Mouse (Mus musculus) midbrain, embryonic 12.5 days (tissue): Measurements from ENCODE around the gene Osbpl6. TPM values are rescaled to one million over a fixed set of nuclear protein-coding genes. Genes with fewer than 3 reads are reported as not detected.

Source experiments
- ATAC-seq: fragments of 200-750 bp; cut with Nextera tagmentation; 2 replicates; pipeline ENCODE4 v1.8.0; 2017; ENCODE audit warnings: low read depth, moderate TSS enrichment, moderate library complexity; ENCODE audit not compliant: low FRiP score
- H3K27ac ChIP-seq: fragments of 300-500 bp; sonication (generic); replicated peaks from 2 replicates; pipeline ENCODE4 v1.5.1; 2016; ENCODE audit warnings: mild to moderate bottlenecking
- H3K27me3 ChIP-seq: fragments of 300-500 bp; sonication (generic); 2 replicates; pipeline ENCODE4 v1.6.1; 2016; ENCODE audit warnings: mild to moderate bottlenecking
- H3K36me3 ChIP-seq: fragments of 300-500 bp; sonication (generic); 2 replicates; pipeline ENCODE4 v1.6.1; 2016
- H3K4me1 ChIP-seq: fragments of 300-500 bp; sonication (generic); 2 replicates; pipeline ENCODE4 v1.6.1; 2016
- H3K4me2 ChIP-seq: fragments of 300-500 bp; sonication (generic); replicated peaks from 2 replicates; pipeline ENCODE4 v1.6.1; 2016; ENCODE audit warnings: mild to moderate bottlenecking, moderate library complexity
- H3K4me3 ChIP-seq: fragments of 300-500 bp; sonication (generic); 2 replicates; pipeline ENCODE4 v1.5.1; 2016; ENCODE audit warnings: mild to moderate bottlenecking
- H3K9ac ChIP-seq: fragments of 300-500 bp; sonication (generic); replicated peaks from 2 replicates; pipeline ENCODE4 v1.6.1; 2016; ENCODE audit warnings: mild to moderate bottlenecking, moderate library complexity
- H3K9me3 ChIP-seq: fragments of 300-500 bp; sonication (generic); 2 replicates; pipeline ENCODE4 v1.6.1; 2016; ENCODE audit warnings: mild to moderate bottlenecking
- WGBS: fragments of 180-500 bp; shearing (Covaris S2); methylation state at CpG from one replicate; pipeline ENCODE4 v1.1.7; 2016; 5-methylcytosine and 5-hydroxymethylcytosine counted together
- polyA plus RNA-seq: library from polyadenylated mRNA; unstranded; fragments of >200 nt; fragmentation: Nextera tagmentation; extraction: Ambion mirVana; gene quantifications from 2 replicates; pipeline ENCODE4 v1.2.1, GENCODE M21; 2016

The Osbpl6 gene
- 16.0 and 17.1 TPM in 2 replicates for polyA plus RNA-seq

DNA sequence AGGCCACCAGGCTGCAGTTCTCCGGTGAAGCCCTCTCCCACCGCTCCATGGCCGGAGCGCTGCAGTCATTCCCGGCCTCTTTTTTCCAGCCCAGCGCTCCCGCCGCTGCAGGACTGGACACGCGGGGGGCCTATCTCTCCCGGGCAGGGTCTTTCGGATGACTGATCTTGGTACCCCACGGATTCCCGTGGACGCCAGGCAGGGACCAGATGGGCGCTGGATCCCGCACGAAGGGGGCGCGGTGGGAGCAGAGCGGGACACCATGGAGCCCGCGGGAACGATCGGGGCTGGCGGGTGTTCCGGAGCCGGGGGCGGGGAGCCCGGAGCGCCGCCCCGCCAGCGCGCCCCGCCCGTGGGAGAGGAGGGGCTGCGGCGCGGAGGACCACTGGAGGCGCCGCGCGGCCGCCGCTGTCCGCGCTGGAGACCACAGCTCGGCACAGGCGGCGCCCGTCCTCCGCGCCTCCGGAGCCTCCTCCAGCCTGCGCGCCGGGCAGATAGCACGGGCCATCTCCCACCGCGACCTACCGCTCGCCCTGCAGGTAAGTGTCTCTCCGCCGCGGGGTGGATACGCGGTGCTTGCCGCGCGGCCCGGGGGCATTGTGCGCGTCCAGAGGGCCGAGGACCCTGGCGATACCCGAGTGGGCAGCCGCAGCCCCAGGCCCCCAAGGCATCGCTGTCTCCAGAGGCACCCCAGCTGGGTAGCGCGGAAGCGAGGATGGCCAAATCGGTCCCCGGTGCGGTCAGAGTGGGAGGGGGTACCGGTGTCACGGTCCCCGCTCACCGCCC, at the start of gene Osbpl6:
Gene Osbpl6 (plus strand): TSS at position 358 of the 786 bp plus-strand sequence.
- Histone ChIP-seq H3K9ac (peak within 1 kb of the TSS; percentile 85), H3K36me3 (no peaks in the 10 kb centered on the region)
- peak; percentile 93 for ATAC-seq

DNA sequence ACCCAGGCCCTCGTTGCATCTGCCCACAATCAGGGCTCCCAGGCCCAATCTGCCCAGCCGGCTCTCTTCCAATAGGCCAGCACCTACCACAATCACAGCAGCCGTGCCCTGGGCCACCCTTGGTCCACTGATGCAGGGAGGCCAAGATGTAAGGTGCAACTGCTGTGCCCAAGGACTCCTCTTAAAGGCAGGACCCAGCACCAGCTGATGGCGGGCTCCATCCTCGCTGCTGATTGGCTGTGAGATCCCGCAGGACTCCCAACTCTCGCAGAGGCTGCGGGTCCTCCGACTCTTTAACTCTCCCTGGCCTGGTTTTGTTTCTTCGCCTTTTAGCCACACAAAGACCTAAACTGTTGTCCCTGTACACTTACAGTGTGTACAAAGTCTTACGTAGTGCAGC, 46.1 kb upstream of the Osbpl6 start, which contains the start of gene Cyct:
Gene Cyct (minus strand): TSS at position 225 of the 400 bp plus-strand sequence.
- Histone ChIP-seq H3K9me3 (no peaks in the 10 kb centered on the region), H3K9ac (no peak within 1 kb of the TSS), H3K4me2 (no peak within 1 kb of the TSS), H3K4me1 (no peaks in the 10 kb centered on the region), H3K27me3 (no peaks in the 10 kb centered on the region), H3K36me3 (no peaks in the 10 kb centered on the region), H3K4me3 (no peak within 1 kb of the TSS), H3K27ac (no peak within 1 kb of the TSS)
- WGBS: 88% methylated on average over 11 of the region's 11 CpGs
- no peak for ATAC-seq

More for the DNA sequence above, at the start of gene Osbpl6:
- under 1% methylated on average over 78 of the region's 89 CpGs for WGBS
- Histone ChIP-seq H3K4me2 (peak within 1 kb of the TSS; percentile 83), H3K4me1 (peaks cover 4% of the 10 kb centered on the region; the same call in 1 of the 2 replicates), H3K27me3 (peaks cover 35% of the 10 kb centered on the region), H3K4me3 (peak within 1 kb of the TSS; percentile 82), H3K9me3 (no peaks in the 10 kb centered on the region), H3K27ac (peak within 1 kb of the TSS; percentile 83)

DNA sequence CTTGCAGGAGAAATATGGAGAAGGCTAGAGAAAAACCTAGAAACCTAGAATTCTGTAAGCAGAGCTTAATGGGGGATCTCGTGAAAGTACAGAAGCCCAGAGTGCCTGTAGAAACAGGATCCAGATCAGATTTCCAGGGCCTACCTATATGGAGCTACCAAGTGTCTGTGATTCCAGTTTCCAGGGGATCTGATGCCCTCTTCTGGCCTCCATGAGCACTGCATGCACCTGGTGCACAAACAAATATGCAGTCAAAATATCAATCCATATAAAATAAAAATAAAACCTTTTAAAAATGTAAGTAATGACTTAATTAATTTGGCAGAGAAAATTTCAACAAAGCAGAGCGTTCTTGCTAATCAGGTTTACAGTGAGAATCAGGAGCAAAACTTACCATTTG, 44.2 kb upstream of the Osbpl6 start:
- H3K4me2 ChIP-seq: no peak overlapping the region
- H3K27ac ChIP-seq: no peak overlapping the region
- 51% methylated on average over 2 of the region's 2 CpGs for WGBS
- no peak for ATAC-seq
- no peaks in the 10 kb centered on the region for H3K27me3 ChIP-seq
- H3K9ac ChIP-seq: no peak overlapping the region
- no peaks in the 10 kb centered on the region for H3K9me3 ChIP-seq
- H3K36me3 ChIP-seq: no peaks in the 10 kb centered on the region
- H3K4me1 ChIP-seq: no peaks in the 10 kb centered on the region
- no peak overlapping the region for H3K4me3 ChIP-seq

DNA sequence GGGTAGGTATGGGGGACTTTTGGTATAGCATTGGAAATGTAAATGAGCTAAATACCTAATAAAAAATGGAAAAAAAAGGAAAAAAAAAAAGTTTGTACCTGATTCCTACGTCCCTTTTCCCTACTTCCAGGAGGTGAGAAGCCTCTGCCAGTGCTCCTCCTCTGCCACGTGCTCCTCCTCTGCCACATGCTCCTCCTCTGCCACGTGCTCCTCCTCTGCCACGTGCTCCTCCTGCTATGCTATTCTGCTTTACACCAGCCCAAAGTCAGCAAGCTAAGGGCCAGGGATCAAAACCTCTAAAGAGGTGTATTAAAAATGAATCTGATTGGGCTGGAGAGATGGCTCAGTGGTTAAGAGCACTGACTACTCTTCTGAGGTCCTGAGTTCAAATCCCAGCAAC, 40.5 kb upstream of the Osbpl6 start:
- no peak overlapping the region for H3K4me3 ChIP-seq
- no peak overlapping the region for H3K27ac ChIP-seq
- H3K9ac ChIP-seq: no peak overlapping the region
- H3K9me3 ChIP-seq: no peaks in the 10 kb centered on the region
- H3K4me2 ChIP-seq: no peak overlapping the region
- no peaks in the 10 kb centered on the region for H3K27me3 ChIP-seq
- peaks cover under 1% of the 10 kb centered on the region for H3K4me1 ChIP-seq
- no peaks in the 10 kb centered on the region for H3K36me3 ChIP-seq
- no peak for ATAC-seq
- 83% methylated on average over 4 of the region's 4 CpGs for WGBS

DNA sequence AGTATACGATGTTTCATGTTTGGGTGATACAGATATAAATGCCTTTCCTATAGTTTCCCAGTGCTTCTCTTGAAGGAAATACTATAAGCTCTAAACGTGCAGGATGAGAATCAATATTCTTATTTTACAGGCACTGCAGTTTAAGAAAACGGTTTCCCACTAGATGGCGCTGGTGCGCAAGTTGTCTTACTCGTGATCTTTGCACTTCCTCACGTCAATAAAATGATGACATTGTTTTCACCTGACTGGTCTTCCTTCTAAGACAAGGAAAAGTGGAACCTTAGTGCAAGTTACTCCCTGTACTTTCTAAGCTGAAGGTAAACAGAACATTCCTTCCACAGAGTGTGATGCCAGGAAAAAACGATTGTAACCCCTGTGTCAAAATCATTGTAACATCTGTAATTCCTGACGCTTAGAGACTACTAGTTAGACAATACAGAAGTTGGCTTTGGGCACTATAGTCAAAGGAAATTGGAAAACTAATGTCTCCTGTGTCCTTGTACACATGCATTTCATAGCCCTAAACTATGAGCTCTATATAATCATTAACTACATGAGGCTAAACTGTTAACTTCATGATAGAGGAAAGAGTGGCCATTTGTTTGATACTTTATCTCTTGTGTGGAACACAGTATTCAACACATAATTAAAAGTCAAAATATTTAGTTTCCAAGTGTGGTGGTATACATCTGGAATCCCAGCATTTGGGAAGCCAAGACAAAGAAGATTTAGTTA, 39.0 kb upstream of the Osbpl6 start:
- Histone ChIP-seq H3K27ac (no peak overlapping the region), H3K9me3 (no peaks in the 10 kb centered on the region), H3K4me2 (no peak overlapping the region), H3K4me1 (peaks cover 6% of the 10 kb centered on the region), H3K27me3 (no peaks in the 10 kb centered on the region), H3K36me3 (peaks cover 2% of the 10 kb centered on the region), H3K9ac (no peak overlapping the region), H3K4me3 (no peak overlapping the region)
- ATAC-seq: no peak
- 20% methylated on average over 9 of the region's 9 CpGs for WGBS

DNA sequence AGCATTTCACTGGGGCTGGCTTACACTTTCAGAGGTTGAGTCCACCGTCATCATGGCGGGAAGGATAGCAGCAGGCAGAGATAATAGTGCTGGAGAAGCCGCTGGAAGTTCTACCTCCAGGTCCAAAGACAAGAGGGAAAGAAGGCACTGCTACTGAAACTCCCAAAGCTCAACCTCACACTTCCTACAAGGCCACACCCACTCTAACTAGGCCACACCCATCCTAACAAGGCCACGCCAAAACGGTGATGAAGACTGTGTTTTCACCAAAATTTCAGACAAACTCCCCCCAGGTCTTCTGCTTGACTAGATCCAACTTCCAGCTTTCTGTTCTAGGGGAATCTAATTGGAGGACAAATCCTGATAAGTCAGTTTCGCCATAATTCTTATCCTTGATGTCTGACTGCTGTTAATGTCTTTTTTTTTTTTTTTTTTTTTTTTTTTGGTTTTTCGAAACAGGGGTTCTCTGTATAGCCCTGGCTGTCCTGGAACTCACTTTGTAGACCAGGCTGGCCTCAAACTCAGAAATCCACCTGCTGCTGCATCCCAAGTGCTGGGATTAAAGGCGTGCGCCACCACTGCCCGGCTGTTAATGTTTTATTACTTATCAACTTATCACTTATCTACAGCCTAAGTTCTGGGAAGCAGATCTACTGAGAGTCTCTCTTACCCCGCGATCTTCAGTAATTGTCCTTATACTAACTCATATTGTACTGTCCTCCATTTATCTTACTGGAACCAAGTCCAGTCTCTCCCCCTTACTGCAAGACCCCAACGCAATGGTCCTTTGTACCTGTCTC, 37.2 kb upstream of the Osbpl6 start:
- H3K27ac ChIP-seq: no peak overlapping the region
- H3K4me3 ChIP-seq: no peak overlapping the region; the same call in 1 of the 2 replicates
- H3K4me1 ChIP-seq: peaks cover 6% of the 10 kb centered on the region
- 79% methylated on average over 13 of the region's 13 CpGs for WGBS
- H3K4me2 ChIP-seq: no peak overlapping the region
- H3K27me3 ChIP-seq: no peaks in the 10 kb centered on the region
- ATAC-seq: no peak
- peaks cover 17% of the 10 kb centered on the region for H3K36me3 ChIP-seq
- H3K9me3 ChIP-seq: no peaks in the 10 kb centered on the region
- H3K9ac ChIP-seq: no peak overlapping the region

DNA sequence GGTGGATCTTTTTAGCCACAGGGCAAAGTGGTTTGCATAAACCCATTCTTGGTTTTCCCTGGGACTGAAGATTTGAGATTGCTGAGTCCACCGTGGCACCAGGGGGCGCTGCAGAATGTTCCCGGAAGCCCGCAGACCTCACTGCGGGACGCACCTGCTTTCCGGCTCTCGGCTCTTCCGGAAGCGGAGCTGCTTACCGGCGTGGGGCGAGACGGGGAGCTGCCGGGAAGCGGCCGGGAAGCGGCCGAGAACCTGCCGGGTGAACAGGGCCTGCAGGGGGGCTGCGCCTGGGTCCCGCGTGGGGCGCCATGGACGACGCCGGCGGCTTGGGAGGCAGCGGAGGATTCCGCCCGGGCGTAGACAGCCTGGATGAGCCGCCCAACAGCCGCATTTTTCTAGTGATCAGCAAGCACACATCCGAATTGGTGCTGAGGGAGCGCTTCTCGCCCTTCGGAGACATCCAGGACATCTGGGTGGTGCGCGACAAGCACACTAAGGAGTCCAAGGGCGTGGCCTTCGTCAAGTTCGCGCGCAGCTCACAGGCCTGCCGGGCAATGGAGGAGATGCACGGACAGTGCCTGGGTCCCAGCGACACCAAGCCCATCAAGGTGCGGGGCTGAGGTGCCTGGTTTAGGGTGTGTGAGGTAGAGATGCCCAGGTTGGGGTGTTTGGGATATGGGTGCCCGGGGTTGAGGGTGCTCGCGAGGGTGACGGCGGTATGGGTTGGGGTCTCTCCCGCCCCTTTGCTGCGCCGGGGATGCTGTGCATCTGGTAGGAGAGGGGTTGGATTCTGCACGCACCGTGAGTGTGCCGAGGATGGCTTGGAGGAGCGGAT, 36.3 kb upstream of the Osbpl6 start, which contains the start of gene Rbm45:
Gene Rbm45 (plus strand): TSS at position 164 of the 835 bp plus-strand sequence.
- Histone ChIP-seq H3K4me2 (peak within 1 kb of the TSS; percentile 95), H3K9ac (peak within 1 kb of the TSS; percentile 89), H3K27ac (peak within 1 kb of the TSS; percentile 69), H3K4me1 (peaks cover 6% of the 10 kb centered on the region), H3K27me3 (no peaks in the 10 kb centered on the region), H3K4me3 (peak within 1 kb of the TSS; percentile 96), H3K9me3 (no peaks in the 10 kb centered on the region), H3K36me3 (peaks cover 24% of the 10 kb centered on the region)
- WGBS: under 1% methylated on average over 61 of the region's 61 CpGs
- peak; percentile 88 for ATAC-seq

DNA sequence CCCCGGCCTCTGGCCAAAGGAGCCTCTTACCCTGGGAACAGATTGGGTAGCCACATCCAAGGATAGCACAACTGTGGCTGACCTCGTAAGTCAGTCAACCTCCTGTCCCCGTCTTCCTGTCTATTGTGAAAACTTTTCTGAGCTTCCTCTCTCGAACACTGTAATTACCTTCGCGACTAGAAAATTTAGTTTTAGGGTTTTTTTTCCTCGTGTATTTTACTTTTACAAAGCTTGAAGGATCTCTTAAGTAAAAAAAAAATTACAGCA, 35.7 kb upstream of the Osbpl6 start:
- H3K4me3 ChIP-seq: peak overlapping the region; percentile 96
- WGBS: 4% methylated on average over 7 of the region's 7 CpGs

DNA sequence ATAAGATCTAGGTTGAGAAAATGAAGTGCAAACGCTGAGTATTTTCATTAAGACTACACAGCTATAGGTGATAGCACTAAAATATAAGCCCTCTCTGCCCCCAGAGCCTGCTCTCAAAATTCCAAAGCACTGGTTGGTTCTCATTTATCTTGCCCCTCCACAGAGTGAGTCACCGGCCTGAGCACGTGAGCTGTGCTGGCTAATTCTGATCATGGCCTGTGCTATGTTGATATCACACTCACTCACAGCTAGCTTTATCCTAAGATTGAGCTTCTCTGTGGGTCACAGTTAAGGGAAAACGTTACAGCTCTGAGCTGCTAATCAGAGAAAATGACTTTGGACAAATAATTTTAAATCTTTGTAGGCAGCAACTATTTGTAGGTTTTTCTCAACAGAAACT, 34.1 kb upstream of the Osbpl6 start:
- Histone ChIP-seq H3K27ac (no peak overlapping the region), H3K9me3 (no peaks in the 10 kb centered on the region), H3K9ac (no peak overlapping the region), H3K36me3 (peaks cover 35% of the 10 kb centered on the region), H3K4me1 (peaks cover 6% of the 10 kb centered on the region), H3K4me2 (no peak overlapping the region), H3K27me3 (no peaks in the 10 kb centered on the region), H3K4me3 (no peak overlapping the region)
- ATAC-seq: no peak
- 90% methylated on average over 4 of the region's 4 CpGs for WGBS

More for the DNA sequence above, 35.7 kb upstream of the Osbpl6 start:
- H3K4me1 ChIP-seq: peaks cover 6% of the 10 kb centered on the region
- H3K27ac ChIP-seq: no peak overlapping the region
- no peaks in the 10 kb centered on the region for H3K9me3 ChIP-seq
- H3K27me3 ChIP-seq: no peaks in the 10 kb centered on the region
- H3K4me2 ChIP-seq: peak overlapping the region; percentile 95
- H3K9ac ChIP-seq: peak overlapping the region; percentile 89
- peaks cover 28% of the 10 kb centered on the region for H3K36me3 ChIP-seq
- ATAC-seq: no peak

DNA sequence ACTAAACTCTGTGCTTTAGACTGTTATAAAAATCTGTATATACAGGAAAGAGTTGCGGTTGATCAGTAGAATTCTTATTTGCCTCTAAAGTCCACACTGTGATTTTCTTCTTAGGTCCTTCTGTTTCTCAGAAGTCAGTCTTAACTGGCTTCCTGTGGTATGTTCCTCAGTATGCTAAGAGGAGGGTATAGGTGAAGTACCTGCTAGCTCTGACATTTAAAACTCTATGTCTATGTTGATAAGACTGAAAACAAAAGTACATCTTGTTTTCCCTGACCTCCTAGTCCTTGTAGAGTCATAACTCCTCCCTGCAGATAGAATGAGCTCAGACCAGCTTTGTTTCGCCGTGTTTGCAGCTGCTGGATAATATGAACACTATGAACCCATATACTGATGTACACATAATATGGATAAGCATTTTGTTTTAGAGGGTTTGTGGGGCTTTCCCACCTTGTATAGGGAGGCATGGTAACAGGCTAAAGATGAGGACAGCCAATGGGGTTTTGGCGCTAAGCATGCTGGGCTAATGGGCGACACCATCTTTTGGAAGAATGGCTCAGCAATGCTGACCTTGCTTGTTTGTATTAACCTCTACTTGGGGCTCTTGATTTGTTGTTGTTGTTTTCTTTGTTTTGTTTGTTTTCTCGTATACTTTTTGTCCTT, 31.6 kb upstream of the Osbpl6 start:
- ATAC-seq: no peak
- WGBS: 94% methylated on average over 6 of the region's 6 CpGs
- H3K27me3 ChIP-seq: no peaks in the 10 kb centered on the region

DNA sequence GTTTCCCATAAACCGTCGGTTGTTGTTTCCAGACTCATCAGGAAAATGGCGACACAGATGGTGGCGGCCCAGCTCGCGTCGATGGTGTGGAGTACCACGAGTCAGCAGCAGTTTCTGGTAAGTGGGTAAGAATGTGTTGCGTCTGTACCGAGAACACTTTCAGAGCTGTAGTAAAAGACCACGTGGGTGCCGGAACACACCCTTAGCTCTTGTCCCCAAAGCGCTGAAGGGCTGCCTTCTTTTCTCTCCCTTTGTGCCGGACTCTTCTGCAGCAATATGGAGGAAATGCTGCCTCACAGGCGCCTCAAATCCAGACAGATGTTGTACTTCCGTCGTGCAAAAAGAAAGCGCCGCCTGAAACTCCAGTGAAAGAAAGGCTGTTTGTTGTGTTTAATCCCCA, 27.7 kb upstream of the Osbpl6 start:
- H3K9me3 ChIP-seq: no peaks in the 10 kb centered on the region
- ATAC-seq: no peak
- WGBS: 95% methylated on average over 19 of the region's 19 CpGs

More for the DNA sequence above, 31.6 kb upstream of the Osbpl6 start:
- H3K9me3 ChIP-seq: no peaks in the 10 kb centered on the region
- no peak overlapping the region for H3K9ac ChIP-seq
- H3K4me3 ChIP-seq: no peak overlapping the region
- peaks cover 58% of the 10 kb centered on the region for H3K36me3 ChIP-seq
- peaks cover 6% of the 10 kb centered on the region for H3K4me1 ChIP-seq
- H3K4me2 ChIP-seq: no peak overlapping the region
- H3K27ac ChIP-seq: no peak overlapping the region

More for the DNA sequence above, 27.7 kb upstream of the Osbpl6 start:
- no peak overlapping the region for H3K4me3 ChIP-seq
- H3K9ac ChIP-seq: no peak overlapping the region
- H3K4me1 ChIP-seq: no peaks in the 10 kb centered on the region
- H3K27me3 ChIP-seq: no peaks in the 10 kb centered on the region
- H3K36me3 ChIP-seq: peaks cover 75% of the 10 kb centered on the region
- H3K27ac ChIP-seq: no peak overlapping the region
- H3K4me2 ChIP-seq: no peak overlapping the region
